Mouse (Mus musculus) kidney, adult 9 months (tissue): ENCODE results near the gene Grb2.

Source experiments
- DNase-seq: peaks from one replicate; pipeline ENCODE4 v3.0.0; 2022

Gene Grb2

GRCm38 (mm10) chr11:115603128-115603475 lies 105.3 kb downstream of the Grb2 start:
- no peak for DNase-seq

GRCm38 (mm10) chr11:115601174-115601573 lies 107.2 kb downstream of the Grb2 start:
- DNase-seq, result no peak

- DNase-seq, result no peak
Observed at GRCm38 (mm10) chr11:115600743-115601142, 107.7 kb downstream of the Grb2 start.

GRCm38 (mm10) chr11:115599722-115600121 lies 108.7 kb downstream of the Grb2 start:
- DNase-seq, result no peak

- no peak for DNase-seq
Observed at GRCm38 (mm10) chr11:115598309-115598708, 110.1 kb downstream of the Grb2 start.

- DNase-seq, result no peak
Observed at GRCm38 (mm10) chr11:115595209-115595608, 113.2 kb downstream of the Grb2 start.
